Mouse (Mus musculus): ENCODE measurements around the gene Pls3. TPM values are rescaled to one million over a fixed set of nuclear protein-coding genes. Genes with fewer than 3 reads are reported as not detected.
"Not testable (repeated sequence)": the region's sequence is repeated elsewhere in the genome, so short reads cannot be mapped to it uniquely, and the experiment has no call there.

Pls3 gene
- polyA plus RNA-seq, 1 experiment from 2014 or later, result 40.0 TPM

DNA sequence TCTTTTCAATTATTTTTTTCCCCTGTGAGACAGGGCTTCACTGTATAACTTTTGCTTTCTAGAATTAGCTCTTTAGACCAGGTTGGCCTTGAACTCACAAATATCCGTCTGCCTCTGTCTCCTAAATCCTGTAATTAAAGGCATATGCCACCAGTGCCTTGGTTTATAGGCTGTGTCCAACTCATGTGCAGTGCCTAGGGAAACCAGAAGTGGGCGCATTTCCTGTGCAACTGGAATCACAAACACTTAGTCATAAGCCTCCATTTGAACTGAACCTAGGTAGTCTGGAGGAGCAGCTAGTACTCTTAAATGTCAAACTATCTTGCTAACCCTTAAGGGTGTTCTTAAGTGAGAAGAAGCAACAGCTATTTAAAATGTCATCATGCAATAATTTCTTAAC lies 60.0 kb downstream of the Pls3 start:
- no peak overlapping the region for H3K27ac ChIP-seq (ENCODE audit: low read depth, low read length)
- H3K36me3 ChIP-seq (ENCODE audit: control insufficient read depth, insufficient read depth, low read length), result no peaks in the 10 kb centered on the region
- no peaks in the 10 kb centered on the region for H3K9me3 ChIP-seq (replicated peaks; ENCODE audit: control insufficient read depth, low read length)
- no peak overlapping the region for H3K4me2 ChIP-seq (ENCODE audit: low read length)
- no peak overlapping the region for H3K9ac ChIP-seq (ENCODE audit: low read length)
- H3K4me1 ChIP-seq (ENCODE audit: control insufficient read depth, insufficient read depth, low read length), result no peaks in the 10 kb centered on the region
- no peak for ATAC-seq
- no peak for DNase-seq (ENCODE audit: low spot score)
- H3K27me3 ChIP-seq (replicated peaks; ENCODE audit: control insufficient read depth, insufficient read depth, low read length), result no peaks in the 10 kb centered on the region
- H3K4me3 ChIP-seq (ENCODE audit: low read depth, low read length), result no peak overlapping the region
- WGBS, result 79% methylated on average over 2 of the region's 2 CpGs

DNA sequence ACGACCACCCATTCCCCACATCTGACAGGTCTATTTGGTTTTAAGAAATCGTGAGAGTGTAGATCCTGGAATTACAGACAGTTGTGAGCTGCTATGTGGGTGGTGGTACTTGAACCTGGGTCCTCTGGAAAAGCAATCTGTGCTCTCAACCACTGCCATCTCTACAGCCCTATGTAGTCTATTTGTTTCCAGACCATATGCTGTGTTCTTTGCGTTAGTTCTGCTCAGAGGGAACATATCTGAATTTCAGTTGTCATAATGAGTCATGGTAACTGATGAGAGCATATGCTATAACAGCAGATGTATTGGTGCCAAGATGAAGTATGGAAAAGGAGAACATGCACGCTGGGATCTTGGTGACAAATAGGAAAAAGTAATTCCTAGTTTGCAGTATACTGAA lies 60.9 kb downstream of the Pls3 start:
- Histone ChIP-seq H3K4me1 (ENCODE audit: control insufficient read depth, insufficient read depth, low read length) (no peaks in the 10 kb centered on the region), H3K36me3 (ENCODE audit: control insufficient read depth, insufficient read depth, low read length) (no peaks in the 10 kb centered on the region), H3K4me2 (ENCODE audit: low read length) (no peak overlapping the region), H3K4me3 (ENCODE audit: low read depth, low read length) (no peak overlapping the region), H3K27ac (ENCODE audit: low read depth, low read length) (no peak overlapping the region), H3K9ac (ENCODE audit: low read length) (no peak overlapping the region), H3K9me3 (replicated peaks; ENCODE audit: control insufficient read depth, low read length) (no peaks in the 10 kb centered on the region), H3K27me3 (replicated peaks; ENCODE audit: control insufficient read depth, insufficient read depth, low read length) (no peaks in the 10 kb centered on the region)
- WGBS, result 79% methylated on average over 4 of the region's 4 CpGs
- ATAC-seq (peak; percentile 26; the same call in 1 of the 2 replicates), DNase-seq (ENCODE audit: low spot score) (peak; percentile 12)

DNA sequence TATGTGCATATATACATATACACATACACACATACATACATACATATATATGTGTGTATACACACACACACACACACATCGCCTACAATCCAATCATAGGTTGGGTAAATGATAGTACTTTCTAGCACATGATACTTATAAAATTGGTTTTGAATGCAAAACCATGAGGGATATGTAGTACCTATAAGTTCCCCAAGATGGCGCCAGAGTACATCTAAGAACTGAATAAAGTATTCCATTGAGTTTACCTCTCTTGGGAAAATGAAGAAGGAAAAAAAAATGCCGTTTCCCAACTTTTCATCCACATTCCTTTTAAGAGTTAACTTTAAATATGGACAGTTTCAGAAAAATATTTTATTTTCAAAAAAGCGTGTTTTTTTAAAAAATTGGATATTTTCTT lies 78.4 kb downstream of the Pls3 start:
- 25% methylated on average over 4 of the region's 4 CpGs for WGBS
- DNase-seq (ENCODE audit: low spot score) (peak; percentile 74), ATAC-seq (no peak)
- Histone ChIP-seq H3K27me3 (replicated peaks; ENCODE audit: control insufficient read depth, insufficient read depth, low read length) (no peaks in the 10 kb centered on the region), H3K4me1 (ENCODE audit: control insufficient read depth, insufficient read depth, low read length) (no peaks in the 10 kb centered on the region), H3K9me3 (replicated peaks; ENCODE audit: control insufficient read depth, low read length) (no peaks in the 10 kb centered on the region), H3K9ac (ENCODE audit: low read length) (no peak overlapping the region), H3K4me2 (ENCODE audit: low read length) (no peak overlapping the region), H3K27ac (ENCODE audit: low read depth, low read length) (no peak overlapping the region), H3K36me3 (ENCODE audit: control insufficient read depth, insufficient read depth, low read length) (no peaks in the 10 kb centered on the region), H3K4me3 (ENCODE audit: low read depth, low read length) (no peak overlapping the region)

DNA sequence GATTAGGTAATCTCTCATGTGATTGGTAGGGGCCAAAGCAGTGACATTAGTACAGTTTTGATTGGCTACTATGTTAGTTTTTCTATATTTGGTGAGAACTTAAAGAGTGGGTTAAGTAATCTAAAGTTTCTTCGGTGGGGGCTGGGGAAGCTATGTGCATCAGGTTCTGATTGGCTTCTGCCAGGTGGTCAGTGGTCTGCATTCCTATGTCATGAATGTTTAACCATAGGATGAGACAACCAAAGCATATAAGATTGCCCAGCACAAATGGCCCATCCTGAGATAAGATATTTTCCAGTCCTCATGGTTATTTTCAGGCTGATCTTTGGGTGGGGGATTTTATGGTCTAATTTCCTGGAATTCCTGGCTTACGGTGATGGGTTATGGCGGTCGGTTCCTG lies 95.2 kb downstream of the Pls3 start:
- Histone ChIP-seq H3K27ac (ENCODE audit: low read depth, low read length) (no peak overlapping the region), H3K4me1 (ENCODE audit: control insufficient read depth, insufficient read depth, low read length) (no peaks in the 10 kb centered on the region), H3K4me2 (ENCODE audit: low read length) (no peak overlapping the region), H3K4me3 (ENCODE audit: low read depth, low read length) (no peak overlapping the region), H3K27me3 (replicated peaks; ENCODE audit: control insufficient read depth, insufficient read depth, low read length) (no peaks in the 10 kb centered on the region), H3K9ac (ENCODE audit: low read length) (no peak overlapping the region), H3K36me3 (ENCODE audit: control insufficient read depth, insufficient read depth, low read length) (no peaks in the 10 kb centered on the region), H3K9me3 (replicated peaks; ENCODE audit: control insufficient read depth, low read length) (no peaks in the 10 kb centered on the region)
- 90% methylated on average over 4 of the region's 4 CpGs for WGBS
- no peak for ATAC-seq
- DNase-seq (ENCODE audit: low spot score), result no peak

DNA sequence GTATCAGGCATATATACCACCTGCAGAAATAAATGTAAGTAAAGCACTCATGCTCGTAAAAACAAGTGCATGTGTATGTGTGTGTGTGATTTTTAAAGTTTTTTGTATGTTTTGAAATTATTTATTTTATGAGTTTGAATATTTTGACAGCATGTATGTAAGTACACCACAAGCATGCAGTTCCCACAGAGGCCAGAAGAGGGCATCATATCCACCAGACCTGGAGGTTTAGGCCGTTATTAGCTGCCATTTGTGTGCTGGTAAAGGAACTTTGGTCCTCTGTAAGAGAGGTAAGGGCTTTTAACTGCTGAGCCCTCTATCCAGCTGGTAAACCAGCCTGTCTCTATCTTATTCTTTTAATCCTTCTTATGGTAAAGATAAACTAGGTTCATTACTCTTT lies 97.5 kb downstream of the Pls3 start:
- WGBS, result 87% methylated on average over 2 of the region's 2 CpGs
- no peaks in the 10 kb centered on the region for H3K27me3 ChIP-seq (replicated peaks; ENCODE audit: control insufficient read depth, insufficient read depth, low read length)
- H3K36me3 ChIP-seq (ENCODE audit: control insufficient read depth, insufficient read depth, low read length), result no peaks in the 10 kb centered on the region
- ATAC-seq (no peak), DNase-seq (ENCODE audit: low spot score) (no peak)
- H3K9ac ChIP-seq (ENCODE audit: low read length), result no peak overlapping the region
- no peak overlapping the region for H3K27ac ChIP-seq (ENCODE audit: low read depth, low read length)
- no peak overlapping the region for H3K4me3 ChIP-seq (ENCODE audit: low read depth, low read length)
- no peak overlapping the region for H3K4me2 ChIP-seq (ENCODE audit: low read length)
- no peaks in the 10 kb centered on the region for H3K9me3 ChIP-seq (replicated peaks; ENCODE audit: control insufficient read depth, low read length)
- no peaks in the 10 kb centered on the region for H3K4me1 ChIP-seq (ENCODE audit: control insufficient read depth, insufficient read depth, low read length)

DNA sequence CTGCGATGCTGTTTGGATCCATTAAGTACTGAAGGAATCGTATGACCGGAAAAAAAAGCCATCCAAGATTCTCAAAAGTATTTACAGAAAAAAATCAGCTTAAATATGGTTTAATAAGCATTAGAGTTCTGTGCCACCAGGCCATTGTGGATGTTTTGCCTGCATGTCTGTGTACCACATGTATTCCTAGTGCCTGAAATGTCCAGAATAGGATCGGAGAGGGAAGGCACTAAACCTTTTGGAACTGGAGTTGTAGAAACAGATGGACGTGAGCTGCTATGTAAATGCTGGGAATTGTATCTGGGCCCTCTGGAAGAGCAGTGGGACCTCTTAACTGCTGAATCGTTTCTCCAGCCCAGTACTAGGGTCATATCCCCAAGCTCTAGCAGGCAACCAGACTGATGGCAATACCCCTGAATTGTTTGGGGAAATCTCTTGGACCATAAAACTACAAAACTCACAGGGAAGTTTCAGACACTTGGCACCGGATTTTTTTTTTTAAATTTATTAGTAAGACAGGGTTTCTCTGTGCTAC lies 110.1 kb downstream of the Pls3 start:
- no peaks in the 10 kb centered on the region for H3K27me3 ChIP-seq (replicated peaks; ENCODE audit: control insufficient read depth, insufficient read depth, low read length)
- no peaks in the 10 kb centered on the region for H3K9me3 ChIP-seq (replicated peaks; ENCODE audit: control insufficient read depth, low read length)
- H3K36me3 ChIP-seq (ENCODE audit: control insufficient read depth, insufficient read depth, low read length), result no peaks in the 10 kb centered on the region
- H3K4me3 ChIP-seq (ENCODE audit: low read depth, low read length), result peak overlapping the region; percentile 46
- 39% methylated on average over 7 of the region's 7 CpGs for WGBS
- H3K27ac ChIP-seq (ENCODE audit: low read depth, low read length), result peak overlapping the region; percentile 86
- peak overlapping the region; percentile 57 for H3K4me2 ChIP-seq (ENCODE audit: low read length)
- DNase-seq (ENCODE audit: low spot score) (no peak), ATAC-seq (peak; percentile 54; the same call in 1 of the 2 replicates)
- peak overlapping the region; percentile 66 for H3K9ac ChIP-seq (ENCODE audit: low read length)
- H3K4me1 ChIP-seq (ENCODE audit: control insufficient read depth, insufficient read depth, low read length), result no peaks in the 10 kb centered on the region

DNA sequence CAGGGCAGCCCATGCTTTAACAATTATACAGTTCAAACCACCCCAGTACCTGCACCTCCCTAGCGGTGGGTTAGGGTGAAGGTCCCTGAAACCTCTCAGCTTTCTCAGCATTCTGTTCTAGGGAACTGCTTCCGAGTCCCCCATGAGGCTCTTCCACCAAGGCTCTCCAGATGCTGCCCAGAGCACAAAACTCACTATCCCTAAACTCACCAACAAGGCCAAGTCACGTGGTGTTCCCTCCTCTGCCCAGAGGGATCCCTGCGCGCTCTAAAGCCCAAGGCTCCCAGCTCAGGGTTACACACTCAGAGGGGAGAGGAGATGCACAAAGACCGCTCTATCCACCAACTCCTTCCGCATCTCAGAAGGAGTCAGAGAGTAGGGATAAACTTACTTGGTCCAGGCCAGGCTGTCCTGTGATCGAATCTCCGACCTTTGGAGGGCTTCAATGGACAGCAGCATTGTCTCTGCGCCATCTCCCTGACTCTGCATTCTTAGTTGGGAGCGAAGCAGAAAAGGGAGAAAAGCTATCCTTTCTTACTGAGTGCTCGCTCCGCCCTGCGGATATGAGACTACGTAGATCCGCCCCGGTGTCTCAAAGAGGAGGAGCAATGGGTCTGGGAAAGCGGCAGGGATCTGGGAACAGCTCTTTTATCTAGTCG lies 110.7 kb downstream of the Pls3 start:
- Histone ChIP-seq H3K36me3 (ENCODE audit: control insufficient read depth, insufficient read depth, low read length) (no peaks in the 10 kb centered on the region), H3K4me3 (ENCODE audit: low read depth, low read length) (peak overlapping the region; percentile 46), H3K4me1 (ENCODE audit: control insufficient read depth, insufficient read depth, low read length) (no peaks in the 10 kb centered on the region), H3K9ac (ENCODE audit: low read length) (peak overlapping the region; percentile 66), H3K27me3 (replicated peaks; ENCODE audit: control insufficient read depth, insufficient read depth, low read length) (no peaks in the 10 kb centered on the region), H3K27ac (ENCODE audit: low read depth, low read length) (peak overlapping the region; percentile 86), H3K9me3 (replicated peaks; ENCODE audit: control insufficient read depth, low read length) (no peaks in the 10 kb centered on the region), H3K4me2 (ENCODE audit: low read length) (peak overlapping the region; percentile 57)
- ATAC-seq (peak; percentile 99), DNase-seq (ENCODE audit: low spot score) (peak; percentile 86)
- WGBS, result 21% methylated on average over 19 of the region's 19 CpGs

DNA sequence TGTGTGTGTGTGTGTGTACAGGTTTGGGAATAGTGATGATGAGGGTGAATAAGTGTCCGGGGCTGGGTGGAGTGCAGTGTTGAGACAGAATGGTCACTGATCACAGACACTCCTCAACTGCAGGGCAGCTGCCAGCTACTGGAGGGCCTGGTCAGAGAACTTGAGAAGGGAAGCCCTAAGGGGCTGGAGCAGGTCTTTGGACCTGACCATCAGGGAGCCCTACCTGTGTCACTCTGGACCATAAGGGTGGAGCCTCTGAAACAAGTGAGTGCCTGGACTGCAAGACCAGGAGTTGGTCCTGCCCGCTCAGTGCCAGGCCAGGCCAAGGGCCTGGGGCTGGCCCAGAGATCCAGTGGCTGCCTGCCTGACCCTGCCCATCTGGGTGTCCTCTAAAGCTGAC lies 115.5 kb downstream of the Pls3 start:
- H3K4me1 ChIP-seq (ENCODE audit: control insufficient read depth, insufficient read depth, low read length); DNase-seq (ENCODE audit: low spot score); H3K4me2 ChIP-seq (ENCODE audit: low read length); H3K27ac ChIP-seq (ENCODE audit: low read depth, low read length); H3K9me3 ChIP-seq (replicated peaks; ENCODE audit: control insufficient read depth, low read length); H3K4me3 ChIP-seq (ENCODE audit: low read depth, low read length); ATAC-seq; H3K36me3 ChIP-seq (ENCODE audit: control insufficient read depth, insufficient read depth, low read length); H3K27me3 ChIP-seq (replicated peaks; ENCODE audit: control insufficient read depth, insufficient read depth, low read length); H3K9ac ChIP-seq (ENCODE audit: low read length): not testable (repeated sequence)
- WGBS, result 77% methylated on average over 2 of the region's 2 CpGs

DNA sequence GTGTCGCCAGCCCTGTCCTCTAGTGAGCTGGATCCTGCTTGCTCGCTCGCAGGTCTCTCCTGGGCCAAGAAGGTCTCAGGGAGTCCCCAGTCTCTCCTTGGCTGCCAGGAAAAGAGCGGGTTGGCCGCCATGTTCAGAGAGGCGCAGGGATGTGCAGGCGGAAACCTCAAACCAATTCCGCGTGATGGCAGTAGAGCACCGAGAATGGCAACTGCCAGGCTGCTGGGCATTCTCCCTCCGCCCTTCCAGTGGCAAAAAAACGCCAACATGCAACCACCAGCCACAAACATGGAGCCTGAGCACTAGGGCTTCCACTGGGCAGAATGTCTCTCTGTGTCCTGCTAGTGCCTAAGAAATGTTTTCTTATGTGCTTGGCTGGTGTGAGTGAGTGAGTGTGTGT lies 115.9 kb downstream of the Pls3 start:
- H3K4me3 ChIP-seq (ENCODE audit: low read depth, low read length); H3K4me1 ChIP-seq (ENCODE audit: control insufficient read depth, insufficient read depth, low read length); H3K27me3 ChIP-seq (replicated peaks; ENCODE audit: control insufficient read depth, insufficient read depth, low read length); H3K36me3 ChIP-seq (ENCODE audit: control insufficient read depth, insufficient read depth, low read length); H3K9me3 ChIP-seq (replicated peaks; ENCODE audit: control insufficient read depth, low read length); ATAC-seq; H3K4me2 ChIP-seq (ENCODE audit: low read length); H3K27ac ChIP-seq (ENCODE audit: low read depth, low read length); H3K9ac ChIP-seq (ENCODE audit: low read length): not testable (repeated sequence)
- 56% methylated on average over 12 of the region's 12 CpGs for WGBS
- DNase-seq (ENCODE audit: low spot score), result peak; percentile 59

All from forebrain, embryonic 14.5 days (tissue).